Mouse (Mus musculus): ENCODE data around the gene Bbs2. TPM values are rescaled to one million over a fixed set of nuclear protein-coding genes. Genes with fewer than 3 reads are reported as not detected.
"Not testable (repeated sequence)": the region's sequence is repeated elsewhere in the genome, so short reads cannot be mapped to it uniquely, and the experiment has no call there.

Bbs2 gene
- polyA plus RNA-seq, 2 experiments: 3.3 to 4.7 TPM

GRCm38 (mm10) chr8:94052696-94053095 is 46.0 kb downstream of the Bbs2 start:
- Histone ChIP-seq H3K27ac (no peak overlapping the region), H3K4me1 (replicated peaks; ENCODE audit: control insufficient read depth in 2 of 2, insufficient read depth in 2 of 2, low read length in 1 of 2) (no peaks in the 10 kb centered on the region), H3K27me3 (ENCODE audit: control insufficient read depth, insufficient read depth, low read length) (no peaks in the 10 kb centered on the region), H3K9me3 (ENCODE audit: control insufficient read depth, low read length) (no peaks in the 10 kb centered on the region), H3K9ac (replicated peaks) (no peak overlapping the region), H3K36me3 (replicated peaks; ENCODE audit: control insufficient read depth, insufficient read depth, low read depth) (no peaks in the 10 kb centered on the region; the same call in 1 of the 2 replicates), H3K4me2 (ENCODE audit: low read depth) (no peak overlapping the region), H3K4me3 (ENCODE audit: insufficient read depth in 1 of 2, low read depth in 2 of 2, low read length in 2 of 2) (no peak overlapping the region)
- WGBS (ENCODE audit: insufficient replicate concordance): 76% methylated on average over 12 of the region's 12 CpGs
- DNase-seq (ENCODE audit: low read depth in 3 of 3, low spot score in 3 of 3): no peak
- ATAC-seq (ENCODE audit: insufficient read depth): no peak
- TF ChIP-seq EP300 (IDR thresholded peaks at IDR 0.05; ENCODE audit: low read depth) (no peak), CTCF (IDR thresholded peaks at IDR 0.05; ENCODE audit: low read depth) (no peak)

GRCm38 (mm10) chr8:94047845-94048244 is 50.9 kb downstream of the Bbs2 start:
- Histone ChIP-seq H3K4me3 (ENCODE audit: insufficient read depth in 1 of 2, low read depth in 2 of 2, low read length in 2 of 2) (no peak overlapping the region), H3K9ac (replicated peaks) (no peak overlapping the region), H3K4me1 (replicated peaks; ENCODE audit: control insufficient read depth in 2 of 2, insufficient read depth in 2 of 2, low read length in 1 of 2) (no peaks in the 10 kb centered on the region), H3K36me3 (replicated peaks; ENCODE audit: control insufficient read depth, insufficient read depth, low read depth) (no peaks in the 10 kb centered on the region; the same call in 1 of the 2 replicates), H3K27ac (no peak overlapping the region), H3K9me3 (ENCODE audit: control insufficient read depth, low read length) (no peaks in the 10 kb centered on the region), H3K27me3 (ENCODE audit: control insufficient read depth, insufficient read depth, low read length) (no peaks in the 10 kb centered on the region), H3K4me2 (ENCODE audit: low read depth) (no peak overlapping the region)
- ATAC-seq (ENCODE audit: insufficient read depth) (no peak), DNase-seq (ENCODE audit: low read depth in 3 of 3, low spot score in 3 of 3) (no peak)
- TF ChIP-seq EP300 (IDR thresholded peaks at IDR 0.05; ENCODE audit: low read depth): no peak
- TF ChIP-seq CTCF (IDR thresholded peaks at IDR 0.05; ENCODE audit: low read depth): no peak
- 65% methylated on average over 2 of the region's 2 CpGs for WGBS (ENCODE audit: insufficient replicate concordance)

GRCm38 (mm10) chr8:94037806-94038205 is 60.9 kb downstream of the Bbs2 start:
- 0 out of 2 replicates have a peak, but pooled peaks cover 2% of the 10 kb centered on the region for H3K36me3 ChIP-seq (replicated peaks; ENCODE audit: control insufficient read depth, insufficient read depth, low read depth)
- DNase-seq (ENCODE audit: low read depth in 3 of 3, low spot score in 3 of 3) (no peak), ATAC-seq (ENCODE audit: insufficient read depth) (no peak)
- H3K9me3 ChIP-seq (ENCODE audit: control insufficient read depth, low read length): no peaks in the 10 kb centered on the region
- H3K4me3 ChIP-seq (ENCODE audit: insufficient read depth in 1 of 2, low read depth in 2 of 2, low read length in 2 of 2): peak overlapping the region; percentile 93
- H3K27ac ChIP-seq: peak overlapping the region; percentile 42; the same call in 1 of the 2 replicates
- H3K27me3 ChIP-seq (ENCODE audit: control insufficient read depth, insufficient read depth, low read length): no peaks in the 10 kb centered on the region
- WGBS (ENCODE audit: insufficient replicate concordance): 4% methylated on average over 15 of the region's 15 CpGs
- TF ChIP-seq CTCF (IDR thresholded peaks at IDR 0.05; ENCODE audit: low read depth): no peak
- no peak for TF ChIP-seq EP300 (IDR thresholded peaks at IDR 0.05; ENCODE audit: low read depth)
- H3K9ac ChIP-seq (replicated peaks): peak overlapping the region; percentile 83
- peaks cover 17 to 26% of the 10 kb centered on the region in 2 experiments for H3K4me1 ChIP-seq (replicated peaks; ENCODE audit: control insufficient read depth in 2 of 2, insufficient read depth in 2 of 2, low read length in 1 of 2)
- H3K4me2 ChIP-seq (ENCODE audit: low read depth): peak overlapping the region; percentile 77

GRCm38 (mm10) chr8:94036944-94037524 is 61.7 kb downstream of the Bbs2 start, which contains the start of the genes Nudt21 and Ogfod1:
Nudt21 (minus strand) TSS chr8:94037031.
Ogfod1 (plus strand) TSS chr8:94037198.
- ATAC-seq (ENCODE audit: insufficient read depth) (peak; percentile 96), DNase-seq (ENCODE audit: low read depth in 3 of 3, low spot score in 3 of 3) (peak; percentile 99)
- Histone ChIP-seq H3K27ac (peak within 1 kb of the TSS; percentile 84), H3K4me3 (ENCODE audit: insufficient read depth in 1 of 2, low read depth in 2 of 2, low read length in 2 of 2) (peak within 1 kb of the TSS; percentile 93), H3K4me2 (ENCODE audit: low read depth) (peak within 1 kb of the TSS; percentile 95), H3K36me3 (replicated peaks; ENCODE audit: control insufficient read depth, insufficient read depth, low read depth) (0 out of 2 replicates have a peak, but pooled peaks cover 2% of the 10 kb centered on the region), H3K4me1 (replicated peaks; ENCODE audit: control insufficient read depth in 2 of 2, insufficient read depth in 2 of 2, low read length in 1 of 2) (peaks cover 22 to 27% of the 10 kb centered on the region in 2 experiments), H3K27me3 (ENCODE audit: control insufficient read depth, insufficient read depth, low read length) (no peaks in the 10 kb centered on the region), H3K9ac (replicated peaks) (peak within 1 kb of the TSS; percentile 92), H3K9me3 (ENCODE audit: control insufficient read depth, low read length) (no peaks in the 10 kb centered on the region)
- TF ChIP-seq EP300 (IDR thresholded peaks at IDR 0.05; ENCODE audit: low read depth): peak; percentile 25; the same call in 1 of the 2 replicates
- no peak for TF ChIP-seq CTCF (IDR thresholded peaks at IDR 0.05; ENCODE audit: low read depth)
- WGBS (ENCODE audit: insufficient replicate concordance): under 1% methylated on average over 41 of the region's 41 CpGs

GRCm38 (mm10) chr8:94036541-94036940 is 62.2 kb downstream of the Bbs2 start:
- peak overlapping the region; percentile 92 for H3K9ac ChIP-seq (replicated peaks)
- 0% methylated on average over 21 of the region's 32 CpGs for WGBS (ENCODE audit: insufficient replicate concordance)
- not testable (repeated sequence) for H3K27me3 ChIP-seq (ENCODE audit: control insufficient read depth, insufficient read depth, low read length); H3K9me3 ChIP-seq (ENCODE audit: control insufficient read depth, low read length); H3K36me3 ChIP-seq (replicated peaks; ENCODE audit: control insufficient read depth, insufficient read depth, low read depth)
- peaks cover 22 to 27% of the 10 kb centered on the region in 2 experiments for H3K4me1 ChIP-seq (replicated peaks; ENCODE audit: control insufficient read depth in 2 of 2, insufficient read depth in 2 of 2, low read length in 1 of 2)
- H3K4me3 ChIP-seq (ENCODE audit: insufficient read depth in 1 of 2, low read depth in 2 of 2, low read length in 2 of 2): peak overlapping the region; percentile 83 to 93
- DNase-seq (ENCODE audit: low read depth in 3 of 3, low spot score in 3 of 3) (peak; percentile 59 to 67 (median 61)), ATAC-seq (ENCODE audit: insufficient read depth) (peak; percentile 83)
- H3K4me2 ChIP-seq (ENCODE audit: low read depth): peak overlapping the region; percentile 95
- peak overlapping the region; percentile 84 for H3K27ac ChIP-seq

Data from liver, embryonic 14.5 days (tissue).